Mouse (Mus musculus): Measurements from ENCODE around the gene Aass. TPM values are rescaled to one million over a fixed set of nuclear protein-coding genes. Genes with fewer than 3 reads are reported as not detected.

Aass gene
- polyA plus RNA-seq, 1 experiment from 2014 or later, result 0.46 TPM

Other genes with a start within 250 kb of the Aass start
- not detected in 2 replicates for gene Fezf1, start 115.4 kb upstream of the Aass start, polyA plus RNA-seq (2015; fragmentation: Nextera tagmentation; extraction: Ambion mirVana)

Measured in heart, embryonic 16.5 days (tissue).